Mouse (Mus musculus): ENCODE measurements around the gene E2f3.

E2f3 gene

DNA sequence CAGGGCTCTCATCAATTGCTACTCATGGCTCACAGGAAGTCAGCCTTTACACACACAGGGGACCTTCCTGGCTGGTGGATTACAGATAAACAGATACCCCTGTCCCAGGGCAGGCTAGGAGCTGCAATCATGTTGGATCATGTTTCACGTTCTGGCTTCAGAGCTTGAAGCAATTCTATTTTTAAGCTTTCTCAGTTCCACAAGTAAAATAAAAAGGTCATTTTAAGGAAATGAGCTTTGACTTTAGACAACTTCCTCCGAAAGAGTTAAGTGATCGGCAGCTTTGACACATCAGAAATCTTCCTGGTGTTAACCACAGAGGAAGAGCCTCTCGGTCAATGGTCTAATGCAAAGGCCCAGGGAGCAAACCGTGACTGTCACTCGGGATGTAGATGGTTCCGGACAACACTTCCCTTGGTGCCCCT is 6.7 kb downstream of the E2f3 start:
- DNase-seq (ENCODE audit: low spot score): no peak

DNA sequence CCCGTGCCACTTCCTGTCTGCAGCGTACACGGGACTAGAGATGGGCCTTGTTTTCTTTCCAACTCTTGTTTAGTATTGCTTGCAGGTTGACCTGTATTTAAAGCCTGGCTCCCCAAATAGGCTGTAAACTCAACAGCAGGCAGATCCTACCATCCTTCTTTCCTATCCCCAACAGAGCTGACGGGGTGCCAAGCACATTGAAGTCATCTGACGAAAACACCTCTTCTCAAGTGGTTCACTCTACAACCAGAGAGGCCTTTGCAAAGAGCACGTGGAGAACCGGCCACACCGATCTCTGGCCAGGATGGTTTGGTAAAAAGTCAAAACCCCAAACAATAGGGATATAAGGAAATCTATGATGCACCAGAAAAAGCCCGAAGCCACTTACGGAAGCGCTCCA is 8.5 kb downstream of the E2f3 start:
- DNase-seq (ENCODE audit: low spot score): no peak

DNA sequence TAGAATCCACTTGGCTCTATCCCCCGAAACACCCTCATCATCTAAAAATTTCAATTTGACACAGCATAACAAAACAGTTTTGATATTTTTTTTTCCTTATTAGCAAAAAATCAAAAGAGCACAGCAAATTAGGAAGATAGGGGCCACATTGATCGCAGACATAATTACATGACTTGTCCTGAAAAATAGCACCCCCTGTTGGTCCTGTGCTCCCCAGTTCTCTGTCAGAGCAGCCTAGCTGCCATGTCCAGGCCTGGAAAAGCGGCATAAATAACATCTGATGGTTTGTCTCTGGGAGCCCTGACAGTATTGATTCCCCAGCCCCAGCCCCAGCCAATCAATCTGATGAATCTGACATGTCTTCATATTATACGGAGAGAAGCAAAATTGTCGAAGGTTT is 11.8 kb downstream of the E2f3 start:
- DNase-seq (ENCODE audit: low spot score): no peak

DNA sequence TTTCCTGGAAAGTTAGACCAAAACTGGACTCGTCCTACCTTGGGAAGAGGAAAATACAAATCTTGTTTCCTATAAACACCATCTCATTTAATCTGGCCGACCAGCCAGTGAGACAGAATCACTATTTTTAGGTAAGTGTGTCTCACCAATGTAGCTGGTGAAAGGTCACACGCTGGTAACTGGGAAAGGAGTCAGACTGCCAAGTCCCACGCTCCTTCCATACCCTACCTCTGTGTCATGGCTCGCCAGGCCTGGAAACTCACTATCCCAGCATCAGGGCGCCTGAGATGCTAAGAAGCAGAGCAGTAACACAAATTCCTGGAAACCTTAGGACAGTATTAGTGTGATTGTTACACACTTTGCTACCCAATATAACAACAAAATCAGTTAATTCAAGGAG is 12.3 kb downstream of the E2f3 start:
- no peak for DNase-seq (ENCODE audit: low spot score)

DNA sequence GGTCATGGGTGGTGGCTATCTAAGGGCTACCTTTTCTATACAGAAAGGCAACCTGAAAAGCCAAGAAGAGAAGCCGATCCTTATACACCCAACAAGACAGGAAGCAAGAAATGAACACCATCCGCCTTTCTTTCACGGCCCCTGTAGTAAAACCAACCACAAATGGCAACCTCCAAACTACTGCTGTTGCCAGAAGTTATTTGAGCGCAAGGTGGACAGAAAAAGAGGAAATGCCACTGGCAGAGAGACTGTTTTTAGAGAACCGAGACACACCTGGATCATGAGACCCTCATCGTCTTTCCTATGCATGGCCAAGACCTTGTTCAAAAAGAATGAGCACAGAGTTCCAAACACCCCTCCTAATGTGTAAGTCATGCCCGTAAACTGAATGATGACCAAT is 15.5 kb downstream of the E2f3 start:
- no peak for DNase-seq (ENCODE audit: low spot score)

DNA sequence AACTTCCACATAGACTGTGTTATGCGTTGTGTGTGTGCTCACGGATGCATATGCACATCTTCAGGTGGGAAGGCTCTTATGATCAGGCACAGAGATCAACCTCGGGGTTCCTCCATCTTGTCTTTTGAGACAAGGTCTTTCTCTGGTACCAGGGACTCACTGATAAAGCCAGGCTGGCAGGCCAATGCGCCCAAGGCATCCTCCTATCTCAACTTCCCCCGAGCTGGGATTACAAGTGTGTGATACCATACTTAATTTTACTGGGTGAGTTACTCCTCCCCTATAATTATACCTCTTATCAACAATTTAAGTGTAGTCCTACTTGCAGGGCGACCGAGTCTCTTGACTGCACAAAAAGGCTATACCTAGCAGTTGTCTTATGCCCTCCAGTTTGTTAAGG is 17.2 kb downstream of the E2f3 start:
- peak; percentile 17 for DNase-seq (ENCODE audit: low spot score)

DNA sequence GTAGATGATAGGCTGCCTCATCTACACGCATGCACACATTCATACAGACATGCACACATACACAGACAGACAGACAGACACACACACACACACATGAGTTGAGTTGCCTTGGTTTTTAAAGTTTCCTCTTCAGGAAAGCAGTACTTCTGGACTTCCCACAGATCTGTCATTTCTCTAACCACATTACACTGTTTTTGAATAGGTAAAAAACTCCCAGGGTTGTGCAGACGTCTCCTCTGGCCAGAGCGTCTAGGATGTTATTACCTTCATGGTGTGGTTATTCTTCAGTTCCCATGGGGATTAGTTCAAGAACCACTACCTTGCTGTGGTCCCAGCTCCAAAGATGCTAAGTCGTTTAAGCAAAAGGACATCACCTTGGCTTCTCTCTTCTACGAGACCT is 18.5 kb downstream of the E2f3 start:
- no peak for DNase-seq (ENCODE audit: low spot score)

DNA sequence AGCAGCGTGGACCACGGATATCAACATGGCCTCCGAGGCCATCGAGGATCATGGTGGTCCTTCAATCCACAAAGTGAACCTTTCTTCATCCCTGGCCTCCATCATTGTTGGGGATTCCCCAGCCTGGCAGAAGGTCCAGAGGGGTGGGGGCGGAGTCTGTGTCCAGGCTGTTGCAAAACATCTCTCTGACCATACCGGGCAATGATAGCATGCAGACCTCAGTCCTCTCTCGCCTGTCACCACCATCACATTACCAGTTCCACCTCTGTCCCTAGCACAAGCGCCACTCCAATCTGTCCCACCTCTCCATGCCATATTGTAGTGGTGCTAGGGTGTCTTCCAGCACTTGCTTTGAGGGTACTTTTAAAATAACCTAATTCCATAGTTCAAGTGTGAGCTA is 18.9 kb downstream of the E2f3 start:
- no peak for DNase-seq (ENCODE audit: low spot score)

DNA sequence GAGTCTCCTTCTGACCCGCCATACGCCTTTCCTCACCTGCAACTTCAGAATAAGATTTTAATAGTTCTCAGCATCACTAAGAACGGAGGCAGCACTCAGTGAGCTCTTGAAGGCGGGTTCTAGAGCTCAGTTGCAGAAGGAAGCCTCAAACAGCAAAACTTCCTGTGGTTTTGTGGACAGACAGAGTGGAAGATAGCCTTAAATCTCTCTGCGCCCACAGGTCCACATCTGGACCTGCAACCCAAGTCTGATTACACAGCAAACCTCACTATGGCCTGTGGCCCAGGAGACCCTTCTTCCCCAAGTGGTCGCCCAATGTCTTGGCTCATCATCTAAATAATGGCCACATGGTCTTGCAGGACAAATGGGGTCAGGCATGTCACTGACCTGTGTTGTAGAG is 21.8 kb downstream of the E2f3 start:
- DNase-seq (ENCODE audit: low spot score): no peak

DNA sequence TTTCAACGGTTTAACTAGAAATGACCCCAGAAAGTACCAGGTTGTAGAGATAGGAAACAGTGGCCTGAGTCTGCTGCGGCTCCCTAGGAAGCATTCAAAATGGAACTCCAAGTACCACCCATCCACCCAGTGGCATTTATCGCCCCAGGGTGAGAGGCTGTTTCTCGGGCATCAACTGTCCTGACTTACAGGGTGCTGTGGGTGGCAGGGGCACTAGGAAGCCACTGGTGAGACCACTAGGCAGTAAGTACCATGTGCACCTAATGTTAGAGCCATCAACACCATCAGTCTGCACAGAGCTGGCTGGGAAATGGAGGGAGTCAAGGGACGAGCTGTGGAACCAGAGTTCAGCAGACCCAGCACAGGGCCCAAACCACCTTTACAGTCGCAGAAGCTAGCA is 25.4 kb downstream of the E2f3 start:
- DNase-seq (ENCODE audit: low spot score): no peak

DNA sequence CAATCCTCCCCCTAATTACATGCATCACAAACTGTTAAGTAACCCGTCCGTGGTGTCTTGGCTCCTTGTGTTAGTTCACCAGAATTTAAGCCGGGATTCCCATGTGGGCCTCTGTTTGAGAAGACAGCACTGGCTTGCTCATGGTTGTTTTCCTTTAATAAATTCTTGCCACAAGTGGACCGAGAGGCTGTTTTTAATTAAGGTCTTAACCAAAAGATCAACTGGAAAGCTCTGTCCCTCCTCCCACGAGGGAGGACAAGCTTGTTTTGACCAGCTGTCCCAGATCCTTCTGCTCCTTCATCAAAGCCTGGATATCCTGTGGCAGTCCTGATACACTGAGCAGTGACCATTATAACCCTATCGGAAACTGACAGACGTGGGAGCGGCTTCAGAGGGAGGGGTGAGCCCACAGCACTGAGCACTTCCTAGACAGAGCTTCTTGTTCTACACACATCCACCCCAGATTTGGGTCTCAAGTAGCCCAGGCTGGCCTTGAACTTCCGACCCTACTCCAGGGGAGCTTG is 28.1 kb downstream of the E2f3 start:
- no peak for DNase-seq (ENCODE audit: low spot score)

DNA sequence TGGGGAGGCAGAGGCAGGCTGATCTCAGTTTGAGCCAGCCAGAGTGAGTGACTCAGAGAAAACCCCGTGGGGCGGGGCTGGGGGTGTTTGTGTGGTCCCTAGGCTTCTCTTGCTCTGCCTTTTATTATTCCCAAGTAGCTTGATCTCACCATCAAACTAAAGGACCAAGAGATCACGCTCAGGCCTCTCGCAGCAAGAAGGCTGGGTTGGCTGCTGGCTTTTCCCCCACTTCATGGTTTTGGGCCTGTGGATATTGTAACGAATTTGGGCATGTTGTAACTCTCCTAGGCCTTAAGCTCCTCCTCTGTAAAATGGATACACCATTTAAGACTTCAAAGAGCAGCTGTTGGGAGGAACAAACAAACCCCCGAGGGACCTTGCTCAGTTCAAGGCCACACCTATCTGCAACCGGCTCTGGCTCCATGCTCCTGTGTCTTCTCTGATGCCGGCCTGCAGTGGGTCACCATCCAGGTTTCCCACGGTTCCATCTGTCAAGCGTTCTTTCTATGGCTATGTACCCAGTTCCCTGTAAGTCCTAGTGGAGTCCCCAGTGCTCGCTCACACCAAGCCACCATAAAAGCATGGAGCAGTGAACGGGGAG is 28.9 kb downstream of the E2f3 start:
- no peak for DNase-seq (ENCODE audit: low spot score)

DNA sequence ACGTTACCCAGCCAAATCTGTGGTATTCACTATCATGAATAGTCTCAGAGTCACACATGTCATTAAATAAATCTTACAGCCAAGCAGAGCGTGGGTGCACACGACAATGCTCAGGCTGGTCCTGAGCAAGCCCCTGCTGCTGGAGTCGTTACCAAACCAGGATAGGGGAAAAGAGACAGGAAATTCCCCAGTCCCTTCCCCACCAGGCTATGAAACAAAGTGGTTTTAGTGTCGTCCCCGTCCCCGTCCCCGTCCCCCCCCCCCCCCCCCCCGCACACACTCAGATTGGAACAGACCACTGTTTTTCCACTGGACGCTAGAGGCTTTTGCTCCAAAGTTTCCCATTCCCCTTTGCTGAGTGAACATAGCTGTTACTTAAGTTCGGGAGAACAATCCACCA is 30.6 kb downstream of the E2f3 start:
- no peak for DNase-seq (ENCODE audit: low spot score)

DNA sequence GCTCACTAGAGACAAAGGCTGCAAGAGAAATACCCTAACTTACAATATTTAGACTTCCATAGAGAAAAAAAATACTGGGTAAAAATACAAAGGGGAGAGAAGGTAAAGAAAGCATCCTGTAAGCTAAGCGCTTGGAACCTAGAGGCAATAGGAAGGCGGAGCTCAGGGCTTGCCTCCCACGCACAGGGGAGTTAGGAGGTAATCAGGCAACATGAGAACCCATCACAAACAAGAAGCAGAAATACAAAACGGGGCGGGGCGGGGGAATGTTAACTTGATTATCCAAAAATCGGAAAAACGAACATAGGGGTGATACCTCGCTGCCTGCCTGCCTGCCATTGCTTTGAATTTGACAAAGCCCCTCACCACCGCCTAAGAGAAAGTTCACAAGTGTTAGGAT is 31.1 kb downstream of the E2f3 start:
- no peak for DNase-seq (ENCODE audit: low spot score)

DNA sequence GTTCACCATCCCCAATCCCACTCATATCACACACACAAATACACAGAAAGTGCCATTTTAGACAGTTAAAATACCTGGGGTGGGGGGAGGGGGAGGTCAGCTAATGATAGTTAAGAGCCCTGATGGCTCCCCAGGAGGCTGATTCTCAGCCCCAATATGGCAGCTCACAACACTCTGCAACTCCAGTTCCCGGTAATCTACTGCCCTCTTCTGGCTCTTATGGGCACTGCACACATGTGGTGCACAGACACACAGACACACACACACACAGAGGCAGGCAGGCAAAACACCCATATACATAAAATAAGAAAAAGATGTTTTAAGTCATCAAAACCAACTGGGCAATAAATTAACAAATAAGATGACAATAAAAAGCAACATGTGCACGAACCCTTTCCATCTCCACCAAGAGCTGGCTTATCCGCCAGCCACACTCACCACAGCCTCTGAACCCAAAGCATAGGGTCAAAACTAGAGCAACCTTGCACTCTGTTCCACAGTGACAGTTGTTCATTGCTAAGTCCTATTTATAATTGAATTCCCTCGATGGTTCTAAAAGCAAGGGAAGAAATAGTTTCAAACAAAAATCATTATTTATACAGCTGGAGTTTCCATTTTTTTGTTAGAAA is 32.3 kb downstream of the E2f3 start:
- no peak for DNase-seq (ENCODE audit: low spot score)

DNA sequence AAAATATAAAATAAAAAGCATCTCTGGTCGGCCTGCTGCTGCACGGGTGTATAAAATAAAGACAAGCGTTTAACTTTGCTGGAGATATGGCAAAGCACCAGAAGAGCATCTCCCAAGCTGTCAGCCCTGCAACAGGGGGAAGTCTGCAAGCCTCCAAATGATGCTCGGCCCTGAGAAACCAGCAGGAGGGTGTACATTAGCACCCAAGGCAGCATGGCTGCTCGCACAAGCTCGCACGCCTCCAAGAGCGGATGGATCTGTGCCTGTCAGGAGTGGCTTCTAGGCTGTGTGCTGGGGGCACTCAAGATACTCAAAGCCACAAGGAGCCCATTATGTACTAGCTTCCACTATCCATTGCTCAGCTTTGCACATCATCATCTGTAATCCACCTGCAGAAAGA is 39.8 kb downstream of the E2f3 start:
- DNase-seq (ENCODE audit: low spot score): no peak

DNA sequence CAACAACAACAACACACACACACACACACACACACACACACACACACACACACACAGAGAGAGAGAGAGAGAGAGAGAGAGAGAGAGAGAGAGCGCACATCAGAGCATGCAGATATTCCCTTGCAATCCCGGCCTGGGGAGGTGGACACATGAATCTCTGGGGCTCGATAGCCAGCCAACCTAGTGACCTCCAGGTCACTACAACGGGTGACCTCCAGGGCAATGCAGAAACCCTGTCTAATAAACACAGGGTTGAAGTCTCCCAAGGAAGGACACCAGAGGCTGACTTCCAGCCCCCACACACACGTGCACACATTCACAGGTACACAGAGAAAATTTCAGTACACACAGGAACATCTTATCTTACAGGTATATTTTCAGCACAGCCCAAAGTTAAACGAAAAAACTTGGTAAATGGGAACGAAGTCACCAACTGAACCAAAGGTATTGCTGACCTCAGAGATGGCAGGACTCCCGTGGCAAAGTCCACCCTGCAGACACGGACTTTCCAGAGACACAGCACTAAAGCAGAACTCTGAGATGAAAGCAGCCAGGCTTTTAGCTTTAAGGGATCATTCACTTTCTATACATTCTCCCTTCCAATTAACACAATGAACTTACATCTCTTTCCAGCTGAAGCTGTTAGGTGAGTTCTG is 40.8 kb downstream of the E2f3 start:
- no peak for DNase-seq (ENCODE audit: low spot score)

DNA sequence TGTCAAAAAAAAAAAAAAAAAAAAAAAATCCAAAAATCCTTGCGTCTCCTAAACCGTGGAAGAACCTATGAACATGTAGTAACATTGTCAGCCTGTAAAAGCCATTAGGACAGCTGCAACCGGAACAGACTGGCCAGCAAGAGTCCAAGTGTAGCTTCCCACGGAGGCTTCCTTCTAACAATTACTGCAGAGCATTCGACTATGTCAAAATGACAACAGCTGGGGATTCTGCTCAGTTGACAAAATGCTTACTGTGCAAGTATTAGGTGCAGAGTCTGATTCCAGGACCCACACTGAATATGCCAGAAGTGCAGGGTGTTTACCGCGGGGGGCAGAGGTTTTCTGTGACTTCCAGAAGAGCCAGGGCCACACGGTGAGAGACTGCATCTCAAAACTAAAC is 41.4 kb downstream of the E2f3 start:
- DNase-seq (ENCODE audit: low spot score): no peak

DNA sequence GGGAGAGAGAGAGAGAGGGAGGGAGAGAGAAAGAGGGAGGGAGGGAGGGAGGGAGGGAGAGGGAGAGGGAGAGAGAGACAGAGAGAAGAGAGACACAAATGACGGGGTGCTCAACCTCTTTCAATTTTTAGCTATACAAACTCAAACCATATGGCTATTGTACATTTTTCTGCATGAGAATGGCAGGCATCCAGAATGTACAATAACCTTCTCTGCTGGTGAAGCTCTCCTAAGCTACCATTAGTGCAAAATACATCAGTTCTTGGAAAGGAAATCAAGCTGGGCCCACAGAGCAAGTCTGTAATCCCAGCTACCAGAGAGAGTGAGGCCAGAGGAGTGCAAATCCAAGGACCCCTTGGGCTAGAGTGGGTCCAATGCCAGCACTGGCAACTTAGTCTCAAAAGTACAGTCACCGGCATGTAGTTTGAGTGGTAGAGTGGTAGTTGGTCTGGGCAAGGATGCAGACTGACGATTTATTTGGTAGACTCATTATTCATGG is 42.3 kb downstream of the E2f3 start:
- DNase-seq (ENCODE audit: low spot score): no peak

DNA sequence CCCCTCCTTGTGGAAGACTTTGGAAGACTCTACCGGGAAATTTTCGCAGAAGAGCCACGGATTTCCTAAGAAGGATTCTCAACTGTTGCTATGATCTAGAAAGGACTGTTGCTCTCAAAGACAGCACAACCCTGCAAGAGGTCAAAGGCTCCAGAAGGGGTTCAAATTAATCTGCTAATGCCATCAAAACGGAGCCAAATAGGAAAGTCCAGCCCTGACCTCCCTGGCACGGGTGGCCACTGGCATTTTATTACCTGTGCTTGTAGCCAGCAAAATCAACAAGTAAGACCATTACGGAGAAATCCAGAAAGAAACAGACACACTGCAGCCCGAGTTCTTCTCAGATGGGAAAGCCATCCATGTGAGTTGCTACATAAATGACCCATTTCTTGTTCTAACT is 45.8 kb downstream of the E2f3 start:
- DNase-seq (ENCODE audit: low spot score): no peak

DNA sequence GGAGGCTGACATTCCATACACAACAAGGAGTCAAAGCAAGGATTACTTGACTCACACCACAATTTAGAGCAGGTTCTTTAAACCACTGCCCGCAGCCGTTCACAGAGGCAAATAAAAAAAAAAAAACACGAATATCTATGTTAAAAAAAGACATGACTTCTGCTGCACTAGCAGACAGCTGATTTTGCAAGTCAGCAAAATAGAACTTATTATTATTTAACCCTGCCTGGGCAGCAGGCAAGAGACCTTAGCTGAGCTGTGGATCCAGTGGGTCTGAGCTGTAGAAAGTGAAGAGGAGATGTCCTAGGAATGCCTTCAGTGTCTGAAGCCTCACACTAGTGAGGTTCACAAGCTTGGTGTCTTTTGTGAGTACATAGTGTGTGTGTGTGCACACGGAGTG is 46.5 kb downstream of the E2f3 start:
- DNase-seq (ENCODE audit: low spot score): no peak

DNA sequence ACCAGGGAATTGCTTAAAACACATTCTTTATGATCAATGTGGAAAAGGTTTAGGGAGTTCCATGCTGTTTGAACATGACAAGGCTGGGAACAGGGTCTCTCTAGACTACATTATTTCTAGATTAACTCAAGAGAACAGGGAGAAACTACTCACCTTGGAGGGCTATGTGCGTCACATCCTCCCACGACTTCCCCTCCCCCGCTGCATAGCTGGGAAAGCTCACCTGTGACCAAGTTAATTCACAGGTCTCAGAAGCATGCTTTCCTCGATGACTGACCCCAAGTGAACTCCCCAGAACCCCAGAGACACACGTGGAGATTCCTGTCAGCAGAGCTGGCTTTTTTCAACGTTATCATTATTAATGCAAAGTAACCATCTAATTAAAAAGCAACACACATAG is 47.1 kb downstream of the E2f3 start:
- no peak for DNase-seq (ENCODE audit: low spot score)

DNA sequence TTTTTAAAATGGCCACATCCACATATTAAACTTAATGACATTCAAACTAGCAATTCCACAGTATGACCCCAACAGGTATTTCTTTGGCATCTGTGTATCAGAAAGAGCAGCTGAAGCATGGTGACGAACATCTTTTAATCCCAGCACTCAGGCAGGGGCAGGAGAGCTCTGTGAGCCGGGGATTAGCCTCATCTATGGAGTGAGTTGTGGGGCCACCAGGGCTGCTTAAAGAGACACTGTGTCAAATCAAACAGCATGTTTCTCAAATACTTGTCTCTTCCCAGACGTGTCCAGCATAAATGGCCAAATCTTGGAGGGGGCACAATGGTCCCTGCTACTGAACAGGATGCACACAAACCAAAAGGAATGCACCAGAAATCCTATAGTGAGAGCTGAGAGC is 59.7 kb downstream of the E2f3 start:
- no peak for DNase-seq (ENCODE audit: low spot score)

DNA sequence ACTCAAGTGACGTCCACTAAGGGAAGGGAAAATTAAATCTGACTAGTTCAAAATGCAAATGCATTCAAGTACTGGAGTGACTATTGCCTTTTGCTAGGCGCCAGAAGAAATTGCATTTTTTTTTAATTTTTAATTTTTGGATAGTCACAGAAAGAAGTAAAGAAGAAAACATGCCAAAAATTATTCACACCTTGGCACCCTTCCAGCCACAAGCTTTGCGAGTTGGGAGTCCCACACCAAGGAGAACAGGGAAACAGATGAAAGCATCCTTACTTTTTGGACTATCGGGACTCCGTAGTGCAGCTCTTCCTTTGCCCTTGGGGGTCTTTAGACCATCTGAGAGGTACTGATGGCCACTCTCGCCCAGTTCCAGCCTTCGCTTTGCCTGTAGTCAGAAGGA is 66.0 kb downstream of the E2f3 start:
- no peak for DNase-seq (ENCODE audit: low spot score)

All from c-Kit-positive CD71-positive TER-119-positive erythroid progenitor cells, embryonic 14.5 days (primary cell).